Mouse (Mus musculus) thymus, postnatal 0 days (tissue): ENCODE measurements around the gene Umad1. TPM values are rescaled to one million over a fixed set of nuclear protein-coding genes. Genes with fewer than 3 reads are reported as not detected.

Experiments
- DNase-seq: peaks from one replicate; pipeline ENCODE4 v3.0.0-alpha.2; 2015; ENCODE audit warnings: low spot score
- polyA plus RNA-seq: library from polyadenylated mRNA; unstranded; fragments of >200 nt; fragmentation: Nextera tagmentation; extraction: Ambion mirVana; gene quantifications from 2 replicates; pipeline ENCODE4 v1.2.1, GENCODE M21; 2015

The Umad1 gene
- polyA plus RNA-seq, 1 experiment from 2014 or later: 22.8 TPM

GRCm38 (mm10) chr6:8367675-8368074 is 108.6 kb downstream of the Umad1 start:
- no peak for DNase-seq

- no peak for DNase-seq
These were observed 109.2 kb downstream of the Umad1 start for GRCm38 (mm10) chr6:8368198-8368864.

GRCm38 (mm10) chr6:8370624-8371023 is 111.5 kb downstream of the Umad1 start:
- DNase-seq: no peak

GRCm38 (mm10) chr6:8373051-8373450 is 114.0 kb downstream of the Umad1 start:
- no peak for DNase-seq

GRCm38 (mm10) chr6:8373851-8374250 is 114.8 kb downstream of the Umad1 start:
- DNase-seq: no peak

- no peak for DNase-seq
These were observed 115.2 kb downstream of the Umad1 start for GRCm38 (mm10) chr6:8374290-8374689.

- DNase-seq: no peak
These were observed 115.6 kb downstream of the Umad1 start for GRCm38 (mm10) chr6:8374712-8375111.

GRCm38 (mm10) chr6:8376351-8376750 is 117.3 kb downstream of the Umad1 start:
- DNase-seq: no peak

GRCm38 (mm10) chr6:8377667-8378066 is 118.6 kb downstream of the Umad1 start:
- DNase-seq: no peak

GRCm38 (mm10) chr6:8389307-8389706 is 130.2 kb downstream of the Umad1 start:
- no peak for DNase-seq

- DNase-seq: peak; percentile 36
These were observed 131.2 kb downstream of the Umad1 start for GRCm38 (mm10) chr6:8390296-8390695.

- DNase-seq: no peak
These were observed 131.8 kb downstream of the Umad1 start for GRCm38 (mm10) chr6:8390935-8391334.

- DNase-seq: no peak
These were observed 133.9 kb downstream of the Umad1 start for GRCm38 (mm10) chr6:8393029-8393428.

GRCm38 (mm10) chr6:8394044-8394443 is 135.0 kb downstream of the Umad1 start:
- no peak for DNase-seq

GRCm38 (mm10) chr6:8395061-8395460 is 136.0 kb downstream of the Umad1 start:
- no peak for DNase-seq

GRCm38 (mm10) chr6:8397252-8397651 is 138.2 kb downstream of the Umad1 start:
- no peak for DNase-seq

- DNase-seq: no peak
These were observed 140.6 kb downstream of the Umad1 start for GRCm38 (mm10) chr6:8399710-8400109.

- no peak for DNase-seq
These were observed 144.0 kb downstream of the Umad1 start for GRCm38 (mm10) chr6:8403127-8403526.

GRCm38 (mm10) chr6:8405844-8406243 is 146.8 kb downstream of the Umad1 start:
- no peak for DNase-seq

- DNase-seq: no peak
These were observed 149.2 kb downstream of the Umad1 start for GRCm38 (mm10) chr6:8408332-8408731.

- DNase-seq: no peak
These were observed 150.8 kb downstream of the Umad1 start for GRCm38 (mm10) chr6:8409865-8410264.

GRCm38 (mm10) chr6:8412845-8413598 is 153.9 kb downstream of the Umad1 start:
- DNase-seq: no peak

GRCm38 (mm10) chr6:8414020-8414419 is 154.9 kb downstream of the Umad1 start:
- no peak for DNase-seq
